Mouse (Mus musculus) heart, embryonic 14.5 days (tissue): ENCODE results near the gene Lamtor2. TPM values are rescaled to one million over a fixed set of nuclear protein-coding genes. Genes with fewer than 3 reads are reported as not detected.

Source experiments
- ATAC-seq: fragments of 200-750 bp; cut with Nextera tagmentation; 2 replicates; pipeline ENCODE4 v1.8.0; 2017; ENCODE audit warnings: low read depth, moderate TSS enrichment; ENCODE audit not compliant: insufficient number of reproducible peaks, insufficient read depth, low FRiP score
- H3K27ac ChIP-seq, 2 experiments: fragments of 200-500 bp in 1 of 2; fragments of 300-500 bp in 1 of 2; sonication (generic) in 1 of 2; replicated peaks in 1 of 2; 2 replicates each; pipeline ENCODE4 v1.5.1; 2012 to 2014; ENCODE audit warnings: low read depth in 2 of 2, low read length in 2 of 2, control low read depth in 1 of 2, mild to moderate bottlenecking in 1 of 2, mixed read lengths in 1 of 2; ENCODE audit not compliant: control insufficient read depth in 1 of 2, insufficient read depth in 1 of 2
- H3K27me3 ChIP-seq: fragments of 300-500 bp; sonication (generic); 2 replicates; pipeline ENCODE4 v1.6.1; 2014; ENCODE audit warnings: mild to moderate bottlenecking, low read length, control low read depth; ENCODE audit not compliant: control insufficient read depth, insufficient read depth
- H3K36me3 ChIP-seq: fragments of 300-500 bp; sonication (generic); 2 replicates; pipeline ENCODE4 v1.6.1; 2014; ENCODE audit warnings: mild to moderate bottlenecking, control low read depth, low read length, mixed read lengths; ENCODE audit not compliant: control insufficient read depth, insufficient read depth
- H3K4me1 ChIP-seq, 2 experiments: fragments of 200-500 bp in 1 of 2; fragments of 300-500 bp in 1 of 2; sonication (generic) in 1 of 2; 2 replicates each; pipeline ENCODE4 v1.6.1; 2012 to 2014; ENCODE audit warnings: low read length in 2 of 2, control low read depth in 1 of 2, mixed read lengths in 1 of 2; ENCODE audit not compliant: control insufficient read depth in 2 of 2, insufficient read depth in 2 of 2
- H3K4me2 ChIP-seq: fragments of 300-500 bp; sonication (generic); 2 replicates; pipeline ENCODE4 v1.6.1; 2014; ENCODE audit warnings: mild to moderate bottlenecking, low read length
- H3K4me3 ChIP-seq, 2 experiments: fragments of 200-500 bp in 1 of 2; fragments of 300-500 bp in 1 of 2; sonication (generic) in 1 of 2; 2 replicates each; pipeline ENCODE4 v1.5.1; 2012 to 2014; ENCODE audit warnings: low read length in 2 of 2, mild to moderate bottlenecking in 2 of 2, control low read depth in 1 of 2, low read depth in 1 of 2, moderate library complexity in 1 of 2; ENCODE audit not compliant: control insufficient read depth in 1 of 2, insufficient read depth in 1 of 2
- H3K9ac ChIP-seq: fragments of 300-500 bp; sonication (generic); 2 replicates; pipeline ENCODE4 v1.6.1; 2014; ENCODE audit warnings: mild to moderate bottlenecking, low read length
- H3K9me3 ChIP-seq: fragments of 300-500 bp; sonication (generic); 2 replicates; pipeline ENCODE4 v1.6.1; 2016; ENCODE audit warnings: low read length, control low read depth; ENCODE audit not compliant: control insufficient read depth
- WGBS: fragments of 180-500 bp; shearing (Covaris S2); extraction: QIAGEN DNeasy Blood & Tissue Kit; methylation state at CpG from one replicate; pipeline ENCODE4 v1.1.7; 2014; 5-methylcytosine and 5-hydroxymethylcytosine counted together
- polyA plus RNA-seq: library from polyadenylated mRNA; unstranded; fragments of >200 nt; fragmentation: Nextera tagmentation; extraction: Ambion mirVana; gene quantifications from 2 replicates; pipeline ENCODE4 v1.2.1, GENCODE M21; 2014

Lamtor2 gene
- polyA plus RNA-seq, 1 experiment from 2014 or later = 87.5 TPM

DNA sequence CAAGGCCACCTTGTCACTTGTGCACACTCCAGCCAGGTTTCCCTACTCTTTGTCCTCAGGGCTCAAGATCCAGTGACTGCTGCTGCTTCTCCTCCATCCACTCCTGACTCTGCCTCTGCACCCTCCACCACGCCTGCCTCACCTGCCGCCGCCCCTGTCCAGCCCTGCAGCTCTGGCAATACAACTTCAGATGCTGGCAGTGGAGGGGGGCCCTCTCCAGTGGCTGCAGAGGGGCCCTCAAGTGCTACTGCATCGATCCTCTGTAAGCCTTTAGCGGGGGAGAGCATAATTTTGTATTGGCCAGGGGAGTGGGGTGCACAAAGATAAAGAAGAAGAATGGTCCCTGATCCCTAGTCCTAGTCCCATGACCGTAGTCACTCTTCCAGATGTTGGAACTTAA is 2.9 kb upstream of the Lamtor2 start:
- no peak for ATAC-seq
- no peaks in the 10 kb centered on the region for H3K27me3 ChIP-seq
- no peak overlapping the region for H3K4me3 ChIP-seq
- no peak overlapping the region for H3K4me2 ChIP-seq
- no peaks in the 10 kb centered on the region for H3K9me3 ChIP-seq
- no peak overlapping the region for H3K27ac ChIP-seq
- peaks cover 54% of the 10 kb centered on the region for H3K36me3 ChIP-seq
- no peak overlapping the region for H3K9ac ChIP-seq
- 94% methylated on average over 6 of the region's 6 CpGs for WGBS
- peaks cover 4 to 20% of the 10 kb centered on the region in 2 experiments for H3K4me1 ChIP-seq

DNA sequence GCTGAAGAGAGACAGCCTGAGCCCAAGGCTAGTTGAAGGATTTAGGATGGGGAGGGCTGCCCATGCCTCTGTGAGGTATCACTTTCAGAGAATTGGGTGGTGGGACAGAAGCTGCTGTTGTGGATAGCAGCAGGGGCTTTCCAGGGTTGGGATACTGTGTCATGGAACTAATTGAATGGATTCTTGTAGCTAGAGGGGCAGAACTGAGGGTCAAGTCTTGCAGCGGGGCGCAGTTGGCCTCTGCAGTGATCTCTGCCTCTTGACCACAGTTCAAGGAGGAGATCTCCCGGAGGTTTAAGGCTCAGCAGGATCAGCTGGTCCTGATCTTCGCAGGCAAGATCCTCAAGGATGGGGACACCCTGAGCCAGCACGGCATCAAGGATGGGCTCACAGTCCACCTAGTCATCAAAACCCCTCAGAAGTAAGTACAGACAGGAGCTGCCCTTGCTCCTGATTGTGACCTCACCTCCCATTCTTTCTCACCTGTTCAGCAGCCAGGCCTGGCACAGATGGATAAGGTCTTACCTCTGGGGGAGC is 2.3 kb upstream of the Lamtor2 start:
- 92% methylated on average over 5 of the region's 5 CpGs for WGBS
- ATAC-seq = no peak
- H3K27me3 ChIP-seq = no peaks in the 10 kb centered on the region
- H3K36me3 ChIP-seq = peaks cover 48% of the 10 kb centered on the region
- H3K27ac ChIP-seq = no peak overlapping the region
- no peak overlapping the region for H3K4me3 ChIP-seq
- no peaks in the 10 kb centered on the region for H3K9me3 ChIP-seq
- no peak overlapping the region for H3K9ac ChIP-seq
- peak overlapping the region; percentile 86; the same call in 1 of the 2 replicates for H3K4me2 ChIP-seq
- peaks cover 4 to 20% of the 10 kb centered on the region in 2 experiments for H3K4me1 ChIP-seq

- Histone ChIP-seq H3K36me3 (peaks cover 37% of the 10 kb centered on the region), H3K9me3 (no peaks in the 10 kb centered on the region), H3K4me2 (peak overlapping the region; percentile 86), H3K4me3 (peak overlapping the region; percentile 75 to 95), H3K27ac (peak overlapping the region; percentile 89 to 99), H3K27me3 (no peaks in the 10 kb centered on the region), H3K4me1 (peaks cover 4 to 20% of the 10 kb centered on the region in 2 experiments), H3K9ac (peak overlapping the region; percentile 96)
- 1% methylated on average over 40 of the region's 41 CpGs for WGBS
- peak; percentile 50 for ATAC-seq
Measured at GRCm38 (mm10) chr3:88553880-88554586, 1.2 kb upstream of the Lamtor2 start.

DNA sequence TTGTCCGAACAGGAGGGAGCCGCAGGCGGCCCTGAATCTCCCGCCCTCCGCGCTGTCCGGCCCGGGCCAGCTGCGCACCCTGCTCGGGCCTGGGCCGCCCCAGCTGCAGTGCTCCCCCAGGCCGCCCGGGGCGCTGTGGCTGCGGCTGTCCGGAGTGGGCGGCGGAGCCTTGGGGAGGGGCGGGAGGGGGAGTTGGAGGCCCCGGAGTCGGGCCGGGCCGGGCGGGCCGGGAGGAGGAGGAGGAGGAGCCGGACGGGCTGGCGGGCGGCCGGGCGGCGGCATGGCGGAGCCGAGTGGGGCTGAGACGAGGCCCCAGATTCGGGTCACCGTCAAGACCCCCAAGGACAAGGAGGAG is 628 bp upstream of the Lamtor2 start, which contains the start of gene Ubqln4:
Ubqln4 (plus strand) TSS at position 234 of the 355 bp plus-strand sequence.
- H3K9ac ChIP-seq = peak within 1 kb of the TSS; percentile 96
- no peaks in the 10 kb centered on the region for H3K27me3 ChIP-seq
- H3K27ac ChIP-seq = peak within 1 kb of the TSS; percentile 99
- H3K4me1 ChIP-seq = peaks cover 4 to 20% of the 10 kb centered on the region in 2 experiments
- peak; percentile 88 for ATAC-seq
- no peaks in the 10 kb centered on the region for H3K9me3 ChIP-seq
- H3K4me3 ChIP-seq = peak within 1 kb of the TSS; percentile 95 to 96
- H3K4me2 ChIP-seq = peak within 1 kb of the TSS; percentile 86
- H3K36me3 ChIP-seq = peaks cover 32% of the 10 kb centered on the region
- WGBS = under 1% methylated on average over 30 of the region's 37 CpGs

- Histone ChIP-seq H3K4me1 (peaks cover 4 to 20% of the 10 kb centered on the region in 2 experiments), H3K27me3 (no peaks in the 10 kb centered on the region), H3K36me3 (peaks cover 19% of the 10 kb centered on the region), H3K9ac (peak overlapping the region; percentile 84), H3K4me3 (peak overlapping the region; percentile 95 to 96), H3K27ac (peak overlapping the region; percentile 93 to 99), H3K9me3 (no peaks in the 10 kb centered on the region), H3K4me2 (peak overlapping the region; percentile 86)
- ATAC-seq = no peak
- 19% methylated on average over 16 of the region's 16 CpGs for WGBS
Measured at GRCm38 (mm10) chr3:88552082-88552645, 710 bp downstream of the Lamtor2 start.

GRCm38 (mm10) chr3:88551586-88551985 is 1.3 kb downstream of the Lamtor2 start:
- Histone ChIP-seq H3K4me3 (peak overlapping the region in 1 of 2 experiments; percentile 95; a peak in 1 of 4 replicates), H3K9ac (peak overlapping the region; percentile 84), H3K4me1 (peaks cover 4 to 20% of the 10 kb centered on the region in 2 experiments), H3K9me3 (no peaks in the 10 kb centered on the region), H3K27ac (peak overlapping the region in 1 of 2 experiments; percentile 99; a peak in 1 of 4 replicates), H3K4me2 (peak overlapping the region; percentile 86), H3K27me3 (no peaks in the 10 kb centered on the region), H3K36me3 (peaks cover 13% of the 10 kb centered on the region)
- no peak for ATAC-seq
- 84% methylated on average over 4 of the region's 4 CpGs for WGBS

DNA sequence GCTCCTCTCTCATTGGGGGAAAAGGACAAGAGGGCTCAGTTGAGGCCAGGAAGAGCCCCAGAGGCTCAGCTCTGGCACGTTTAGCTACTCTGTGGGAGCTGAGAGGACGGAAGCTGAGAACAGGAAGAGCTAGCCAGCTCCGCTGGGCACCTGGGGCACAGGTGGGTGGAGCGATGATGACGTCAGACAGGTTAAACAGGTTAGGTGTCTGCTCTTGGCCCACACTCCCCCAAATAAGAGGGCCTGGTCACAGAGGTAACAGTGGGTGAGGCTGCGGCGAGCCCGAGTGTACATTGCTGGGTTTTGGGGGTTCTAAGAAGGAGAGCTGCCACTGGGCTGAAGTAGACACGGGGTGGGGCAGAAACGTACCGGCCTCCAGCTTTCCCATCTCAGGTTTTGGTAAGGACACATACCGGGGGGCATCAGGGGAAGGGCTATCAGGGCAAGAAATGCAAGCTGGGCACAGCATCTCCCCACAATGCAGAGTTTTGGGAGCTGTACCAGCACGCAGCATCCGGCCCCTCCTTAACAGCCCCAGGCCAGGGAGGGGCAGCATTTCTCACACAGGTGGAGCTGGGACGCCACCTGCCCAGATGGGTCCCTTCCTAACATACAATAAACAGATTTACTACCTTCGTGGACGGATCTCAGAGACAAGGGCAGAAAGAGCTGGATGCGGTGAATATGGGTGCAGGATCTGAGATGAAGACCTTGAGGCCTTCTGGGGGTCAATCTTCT is 4.5 kb downstream of the Lamtor2 start, which contains the start of gene Rab25:
Rab25 (minus strand) TSS at position 121 of the 738 bp plus-strand sequence.
- no peak within 1 kb of the TSS for H3K9ac ChIP-seq
- 54% methylated on average over 18 of the region's 18 CpGs for WGBS
- no peaks in the 10 kb centered on the region for H3K27me3 ChIP-seq
- no peaks in the 10 kb centered on the region for H3K9me3 ChIP-seq
- H3K4me1 ChIP-seq = peaks cover 2 to 11% of the 10 kb centered on the region in 2 experiments
- no peak within 1 kb of the TSS for H3K4me2 ChIP-seq
- no peak for ATAC-seq
- H3K27ac ChIP-seq = no peak within 1 kb of the TSS
- H3K4me3 ChIP-seq = no peak within 1 kb of the TSS
- no peaks in the 10 kb centered on the region for H3K36me3 ChIP-seq
